Mouse (Mus musculus): Measurements from ENCODE around the gene Lpp.

Lpp gene

GRCm38 (mm10) chr16:24723641-24724040, 330.3 kb downstream of the Lpp start:
- 51% methylated on average over 4 of the region's 4 CpGs for WGBS

DNA sequence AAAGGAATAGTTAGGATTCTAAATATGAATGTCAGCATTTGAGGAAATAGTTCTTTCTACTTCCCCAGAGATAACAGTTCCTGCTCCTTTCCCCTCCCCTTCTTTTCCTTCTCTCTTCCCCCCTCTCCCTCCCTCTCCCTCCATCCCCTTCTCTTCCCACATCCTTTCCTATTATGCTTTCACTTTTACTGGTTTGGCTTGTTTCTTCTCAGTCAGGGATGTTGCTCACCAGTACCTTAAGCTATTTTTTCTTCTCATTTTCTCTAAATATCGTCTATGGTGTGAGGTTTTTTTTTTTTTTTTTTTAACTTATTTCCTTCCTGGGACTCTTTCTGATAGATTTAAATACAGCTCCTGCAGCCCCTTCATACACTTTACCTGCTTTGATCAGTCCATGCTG, 339.4 kb downstream of the Lpp start:
- 39% methylated on average over 1 of the region's 1 CpGs for WGBS

DNA sequence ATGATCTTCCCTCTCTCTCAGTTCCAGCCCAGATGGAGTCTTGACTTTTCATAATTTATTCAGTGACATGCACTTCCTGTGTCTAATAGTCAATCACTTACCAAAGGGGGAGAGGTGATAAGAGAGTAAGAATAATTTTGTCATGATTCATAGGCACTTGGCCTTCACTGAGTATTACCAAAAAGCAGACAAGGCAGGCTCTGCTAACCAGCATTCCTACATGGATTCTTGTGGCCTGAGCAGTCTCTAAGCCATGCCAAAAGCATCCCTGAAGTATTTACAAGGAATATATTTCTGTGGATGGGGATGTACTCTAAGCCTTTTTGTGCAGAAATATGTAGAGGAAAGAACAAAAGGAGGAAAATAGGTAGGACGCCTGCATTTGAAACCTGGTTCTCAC, 340.0 kb downstream of the Lpp start:
- 98% methylated on average over 1 of the region's 1 CpGs for WGBS

GRCm38 (mm10) chr16:24735754-24736153, 342.4 kb downstream of the Lpp start:
- 92% methylated on average over 2 of the region's 2 CpGs for WGBS

GRCm38 (mm10) chr16:24737362-24738057, 344.2 kb downstream of the Lpp start:
- WGBS, result 56% methylated on average over 10 of the region's 10 CpGs

- WGBS, result 91% methylated on average over 4 of the region's 4 CpGs
These were observed 347.4 kb downstream of the Lpp start for GRCm38 (mm10) chr16:24740714-24741113.

- 92% methylated on average over 9 of the region's 9 CpGs for WGBS
These were observed 362.8 kb downstream of the Lpp start for GRCm38 (mm10) chr16:24756141-24756540.

DNA sequence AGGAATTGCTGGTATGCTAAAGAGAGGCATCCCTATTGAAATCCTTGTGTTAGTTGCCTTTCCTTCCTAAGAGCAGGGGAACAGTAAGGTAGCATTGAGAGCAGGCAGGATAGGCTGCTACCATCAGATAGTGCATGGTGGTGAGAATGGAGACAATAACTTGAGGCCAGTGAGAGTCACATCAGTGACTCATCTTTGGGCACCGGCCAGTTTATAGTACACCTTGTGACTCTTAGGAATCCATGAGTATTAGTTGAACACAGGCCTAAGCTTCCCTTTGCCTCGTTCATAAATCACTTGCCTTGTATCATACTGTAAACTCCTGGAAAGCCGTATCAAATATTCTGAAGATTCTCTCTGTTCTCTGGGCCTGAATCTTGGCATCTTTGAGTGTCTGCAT, 372.7 kb downstream of the Lpp start:
- 90% methylated on average over 3 of the region's 3 CpGs for WGBS

- 96% methylated on average over 2 of the region's 2 CpGs for WGBS
These were observed 373.3 kb downstream of the Lpp start for GRCm38 (mm10) chr16:24766596-24766995.

GRCm38 (mm10) chr16:24777053-24777452, 383.7 kb downstream of the Lpp start:
- WGBS, result 74% methylated on average over 2 of the region's 2 CpGs

GRCm38 (mm10) chr16:24778432-24779274, 385.3 kb downstream of the Lpp start:
- WGBS, result 75% methylated on average over 8 of the region's 8 CpGs

- WGBS, result 77% methylated on average over 7 of the region's 7 CpGs
These were observed 387.2 kb downstream of the Lpp start for GRCm38 (mm10) chr16:24780545-24780944.

DNA sequence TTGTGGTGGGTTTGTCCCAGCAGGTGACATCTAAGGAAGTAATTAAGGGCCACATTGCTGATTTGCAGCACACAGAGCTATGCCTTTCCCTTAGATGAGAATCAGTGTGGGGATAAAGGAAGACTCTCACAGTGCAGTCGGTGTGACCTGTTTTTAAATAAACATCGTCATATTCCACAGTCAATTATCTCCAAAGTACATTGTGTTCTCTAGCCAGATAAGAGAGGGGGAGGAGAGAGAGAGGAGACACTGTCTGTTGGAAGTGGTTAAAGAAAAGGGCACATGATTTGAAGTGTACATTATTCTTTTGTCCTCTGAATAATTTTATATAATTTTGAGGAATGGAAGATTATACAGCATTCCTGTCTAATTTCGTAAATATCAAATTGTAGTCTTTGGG, 388.6 kb downstream of the Lpp start:
- 58% methylated on average over 3 of the region's 3 CpGs for WGBS

DNA sequence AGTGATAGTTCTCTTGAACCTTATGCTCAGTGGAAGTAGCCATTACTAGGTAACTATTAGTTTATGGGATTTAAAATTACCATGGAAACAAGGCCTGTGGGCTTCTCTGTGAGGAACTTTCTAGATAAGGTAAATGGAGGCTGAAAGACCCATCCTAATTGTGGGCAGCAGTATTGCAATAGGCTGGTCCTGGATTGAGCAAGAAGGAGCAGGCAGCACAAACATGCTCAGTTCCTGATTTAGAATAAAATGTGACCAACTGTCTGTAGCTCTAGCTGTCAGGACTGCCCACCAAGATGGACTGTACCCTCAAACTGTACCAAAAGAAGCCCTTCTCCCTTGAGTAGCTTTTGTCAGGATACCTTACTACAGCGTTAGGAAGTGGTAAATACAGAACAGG, 392.3 kb downstream of the Lpp start:
- WGBS, result 90% methylated on average over 1 of the region's 1 CpGs

DNA sequence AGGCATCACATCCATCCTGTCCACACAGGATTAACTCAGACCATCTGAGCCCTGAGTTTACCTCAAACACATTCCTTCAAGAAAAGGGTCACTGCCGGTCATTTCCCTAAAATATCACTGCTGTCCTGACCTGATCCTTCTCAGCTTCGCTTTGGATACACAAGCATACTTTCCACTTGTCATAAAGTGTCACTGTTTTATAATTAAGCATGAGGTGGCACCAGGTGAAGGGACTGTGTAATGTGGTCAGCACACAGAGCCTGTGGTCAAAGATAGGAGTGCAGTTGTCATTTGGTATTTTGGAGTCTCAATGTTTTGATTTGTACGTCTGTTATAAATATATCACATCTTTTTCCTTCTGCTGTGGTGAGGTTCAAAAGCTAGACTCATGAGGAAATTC, 395.7 kb downstream of the Lpp start:
- 90% methylated on average over 3 of the region's 3 CpGs for WGBS

DNA sequence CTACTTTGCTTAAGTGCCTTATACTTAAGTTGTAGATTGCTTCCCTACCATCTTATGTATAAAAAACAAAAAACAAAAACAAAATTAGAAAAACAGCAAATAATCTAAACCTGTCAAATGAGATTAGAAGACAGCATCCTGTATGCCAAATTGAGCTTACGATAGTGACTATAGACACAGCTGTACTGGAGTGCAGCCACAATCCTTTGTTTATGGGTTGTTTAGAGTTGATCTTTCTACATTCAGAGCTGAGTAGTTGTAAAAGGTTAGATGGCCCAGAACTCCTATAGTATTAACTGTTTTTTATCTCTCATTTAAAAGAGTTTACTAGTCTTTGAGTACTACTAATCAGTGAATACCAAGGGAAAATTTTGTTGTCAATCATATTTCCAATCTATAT, 398.1 kb downstream of the Lpp start:
- WGBS, result 98% methylated on average over 1 of the region's 1 CpGs

GRCm38 (mm10) chr16:24791984-24792383, 398.7 kb downstream of the Lpp start:
- WGBS, result 90% methylated on average over 4 of the region's 4 CpGs

GRCm38 (mm10) chr16:24792836-24793235, 399.5 kb downstream of the Lpp start:
- WGBS, result 88% methylated on average over 4 of the region's 4 CpGs

DNA sequence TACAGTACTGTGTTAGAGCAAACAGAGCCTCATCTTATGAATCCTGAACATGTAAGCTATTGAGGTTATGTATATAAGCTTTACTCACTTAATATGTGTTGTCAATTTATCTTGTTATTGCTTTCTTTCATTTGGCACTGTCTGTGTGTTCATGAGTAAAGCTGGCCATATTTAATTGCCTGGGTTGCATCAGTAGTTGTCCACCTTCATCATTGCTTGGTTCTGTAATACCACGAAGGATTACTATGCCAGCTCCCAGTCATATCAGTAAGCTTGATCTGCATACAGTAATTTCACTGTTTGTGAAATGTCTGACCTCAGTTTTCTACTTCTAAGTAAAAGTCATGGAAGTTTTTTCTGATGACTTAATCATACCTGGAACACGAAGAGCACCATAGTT, 401.4 kb downstream of the Lpp start:
- WGBS, result 89% methylated on average over 2 of the region's 2 CpGs

- 91% methylated on average over 4 of the region's 4 CpGs for WGBS
These were observed 408.0 kb downstream of the Lpp start for GRCm38 (mm10) chr16:24801355-24801754.

- 84% methylated on average over 1 of the region's 1 CpGs for WGBS
These were observed 408.5 kb downstream of the Lpp start for GRCm38 (mm10) chr16:24801780-24802179.

GRCm38 (mm10) chr16:24806093-24806492, 412.8 kb downstream of the Lpp start:
- WGBS, result 88% methylated on average over 1 of the region's 1 CpGs

- WGBS, result 79% methylated on average over 4 of the region's 4 CpGs
These were observed 414.3 kb downstream of the Lpp start for GRCm38 (mm10) chr16:24807565-24807964.
